Mouse (Mus musculus): ENCODE results near the gene Epha6. TPM values are rescaled to one million over a fixed set of nuclear protein-coding genes. Genes with fewer than 3 reads are reported as not detected.

Epha6 gene
- polyA plus RNA-seq, 1 experiment = not detected

- no peak overlapping the region for H3ac ChIP-seq (ENCODE audit: control insufficient read depth, insufficient read length, low read depth)
Measured at GRCm38 (mm10) chr16:59760875-59761274, 844.5 kb downstream of the Epha6 start.

GRCm38 (mm10) chr16:59750905-59751304 is 854.4 kb downstream of the Epha6 start:
- no peak for TF ChIP-seq MAX (IDR thresholded peaks at IDR 0.05)
- TF ChIP-seq CTCF (IDR thresholded peaks at IDR 0.05; ENCODE audit: control insufficient read depth, insufficient read depth, insufficient read length) = no peak
- TF ChIP-seq MYOD1 (IDR thresholded peaks at IDR 0.05; ENCODE audit: control insufficient read depth, insufficient read length, low read depth) = no peak
- no peak for TF ChIP-seq CEBPB (IDR thresholded peaks at IDR 0.05; ENCODE audit: low read depth)
- TF ChIP-seq MYOG (IDR thresholded peaks at IDR 0.05; ENCODE audit: control insufficient read depth, extremely low read depth, insufficient read length) = no peak
- TF ChIP-seq FOSL1 (IDR thresholded peaks at IDR 0.05; ENCODE audit: insufficient read depth, low read length, poor library complexity, severe bottlenecking) = no peak
- TF ChIP-seq USF1 (IDR thresholded peaks at IDR 0.05; ENCODE audit: low read depth) = no peak
- no peaks in the 10 kb centered on the region for H3K79me3 ChIP-seq (ENCODE audit: low read depth)
- H3K27me3 ChIP-seq (ENCODE audit: control insufficient read depth, insufficient read depth, insufficient read length) = no peaks in the 10 kb centered on the region
- no peaks in the 10 kb centered on the region for H3K36me3 ChIP-seq (ENCODE audit: control insufficient read depth, insufficient read depth)
- no peak overlapping the region for H3ac ChIP-seq (ENCODE audit: control insufficient read depth, insufficient read length, low read depth)
- H3K79me2 ChIP-seq (ENCODE audit: control insufficient read depth, insufficient read depth) = no peaks in the 10 kb centered on the region
- no peak overlapping the region for H3K4me3 ChIP-seq (ENCODE audit: insufficient read depth, poor library complexity, severe bottlenecking)

More at GRCm38 (mm10) chr16:59760875-59761274, 844.5 kb downstream of the Epha6 start:
- H3K79me3 ChIP-seq (ENCODE audit: low read depth) = no peaks in the 10 kb centered on the region
- H3K27me3 ChIP-seq (ENCODE audit: control insufficient read depth, insufficient read depth, insufficient read length) = no peaks in the 10 kb centered on the region
- H3K36me3 ChIP-seq (ENCODE audit: control insufficient read depth, insufficient read depth) = no peaks in the 10 kb centered on the region
- no peak overlapping the region for H3K4me3 ChIP-seq (ENCODE audit: insufficient read depth, poor library complexity, severe bottlenecking)
- H3K79me2 ChIP-seq (ENCODE audit: control insufficient read depth, insufficient read depth) = no peaks in the 10 kb centered on the region
- TF ChIP-seq CTCF (IDR thresholded peaks at IDR 0.05; ENCODE audit: control insufficient read depth, insufficient read depth, insufficient read length) = no peak
- TF ChIP-seq MYOG (IDR thresholded peaks at IDR 0.05; ENCODE audit: control insufficient read depth, extremely low read depth, insufficient read length) = no peak
- TF ChIP-seq USF1 (IDR thresholded peaks at IDR 0.05; ENCODE audit: low read depth) = no peak
- TF ChIP-seq CEBPB (IDR thresholded peaks at IDR 0.05; ENCODE audit: low read depth) = no peak
- no peak for TF ChIP-seq FOSL1 (IDR thresholded peaks at IDR 0.05; ENCODE audit: insufficient read depth, low read length, poor library complexity, severe bottlenecking)
- no peak for TF ChIP-seq MYOD1 (IDR thresholded peaks at IDR 0.05; ENCODE audit: control insufficient read depth, insufficient read length, low read depth)
- TF ChIP-seq MAX (IDR thresholded peaks at IDR 0.05) = no peak

- Histone ChIP-seq H3K4me3 (ENCODE audit: insufficient read depth, poor library complexity, severe bottlenecking) (no peak overlapping the region), H3ac (ENCODE audit: control insufficient read depth, insufficient read length, low read depth) (no peak overlapping the region), H3K79me2 (ENCODE audit: control insufficient read depth, insufficient read depth) (no peaks in the 10 kb centered on the region), H3K79me3 (ENCODE audit: low read depth) (no peaks in the 10 kb centered on the region), H3K27me3 (ENCODE audit: control insufficient read depth, insufficient read depth, insufficient read length) (no peaks in the 10 kb centered on the region), H3K36me3 (ENCODE audit: control insufficient read depth, insufficient read depth) (no peaks in the 10 kb centered on the region)
- TF ChIP-seq FOSL1 (IDR thresholded peaks at IDR 0.05; ENCODE audit: insufficient read depth, low read length, poor library complexity, severe bottlenecking) (no peak), MYOD1 (IDR thresholded peaks at IDR 0.05; ENCODE audit: control insufficient read depth, insufficient read length, low read depth) (no peak), CEBPB (IDR thresholded peaks at IDR 0.05; ENCODE audit: low read depth) (no peak), USF1 (IDR thresholded peaks at IDR 0.05; ENCODE audit: low read depth) (no peak), MAX (IDR thresholded peaks at IDR 0.05) (no peak), MYOG (IDR thresholded peaks at IDR 0.05; ENCODE audit: control insufficient read depth, extremely low read depth, insufficient read length) (no peak), CTCF (IDR thresholded peaks at IDR 0.05; ENCODE audit: control insufficient read depth, insufficient read depth, insufficient read length) (no peak)
Measured at GRCm38 (mm10) chr16:59743669-59744068, 861.7 kb downstream of the Epha6 start.

GRCm38 (mm10) chr16:59715524-59715923 is 889.8 kb downstream of the Epha6 start:
- no peaks in the 10 kb centered on the region for H3K27me3 ChIP-seq (ENCODE audit: control insufficient read depth, insufficient read depth, insufficient read length)
- no peak overlapping the region for H3K4me3 ChIP-seq (ENCODE audit: insufficient read depth, poor library complexity, severe bottlenecking)
- no peaks in the 10 kb centered on the region for H3K79me2 ChIP-seq (ENCODE audit: control insufficient read depth, insufficient read depth)
- H3K79me3 ChIP-seq (ENCODE audit: low read depth) = no peaks in the 10 kb centered on the region
- no peaks in the 10 kb centered on the region for H3K36me3 ChIP-seq (ENCODE audit: control insufficient read depth, insufficient read depth)
- TF ChIP-seq MYOG (IDR thresholded peaks at IDR 0.05; ENCODE audit: control insufficient read depth, extremely low read depth, insufficient read length) = no peak
- no peak for TF ChIP-seq USF1 (IDR thresholded peaks at IDR 0.05; ENCODE audit: low read depth)
- no peak for TF ChIP-seq FOSL1 (IDR thresholded peaks at IDR 0.05; ENCODE audit: insufficient read depth, low read length, poor library complexity, severe bottlenecking)
- TF ChIP-seq MAX (IDR thresholded peaks at IDR 0.05) = no peak
- no peak for TF ChIP-seq MYOD1 (IDR thresholded peaks at IDR 0.05; ENCODE audit: control insufficient read depth, insufficient read length, low read depth)
- TF ChIP-seq CEBPB (IDR thresholded peaks at IDR 0.05; ENCODE audit: low read depth) = no peak
- TF ChIP-seq CTCF (IDR thresholded peaks at IDR 0.05; ENCODE audit: control insufficient read depth, insufficient read depth, insufficient read length) = no peak
- no peak overlapping the region for H3ac ChIP-seq (ENCODE audit: control insufficient read depth, insufficient read length, low read depth)

- Histone ChIP-seq H3K27me3 (ENCODE audit: control insufficient read depth, insufficient read depth, insufficient read length) (no peaks in the 10 kb centered on the region), H3ac (ENCODE audit: control insufficient read depth, insufficient read length, low read depth) (no peak overlapping the region), H3K36me3 (ENCODE audit: control insufficient read depth, insufficient read depth) (no peaks in the 10 kb centered on the region), H3K79me2 (ENCODE audit: control insufficient read depth, insufficient read depth) (no peaks in the 10 kb centered on the region), H3K79me3 (ENCODE audit: low read depth) (no peaks in the 10 kb centered on the region), H3K4me3 (ENCODE audit: insufficient read depth, poor library complexity, severe bottlenecking) (no peak overlapping the region)
- TF ChIP-seq USF1 (IDR thresholded peaks at IDR 0.05; ENCODE audit: low read depth) (no peak), CTCF (IDR thresholded peaks at IDR 0.05; ENCODE audit: control insufficient read depth, insufficient read depth, insufficient read length) (no peak)
Measured at GRCm38 (mm10) chr16:59693230-59693629, 912.1 kb downstream of the Epha6 start.

GRCm38 (mm10) chr16:59689120-59689519 is 916.2 kb downstream of the Epha6 start:
- Histone ChIP-seq H3ac (ENCODE audit: control insufficient read depth, insufficient read length, low read depth) (no peak overlapping the region), H3K36me3 (ENCODE audit: control insufficient read depth, insufficient read depth) (no peaks in the 10 kb centered on the region), H3K79me2 (ENCODE audit: control insufficient read depth, insufficient read depth) (no peaks in the 10 kb centered on the region), H3K79me3 (ENCODE audit: low read depth) (no peaks in the 10 kb centered on the region), H3K4me3 (ENCODE audit: insufficient read depth, poor library complexity, severe bottlenecking) (no peak overlapping the region), H3K27me3 (ENCODE audit: control insufficient read depth, insufficient read depth, insufficient read length) (no peaks in the 10 kb centered on the region)
- TF ChIP-seq USF1 (IDR thresholded peaks at IDR 0.05; ENCODE audit: low read depth) (no peak), FOSL1 (IDR thresholded peaks at IDR 0.05; ENCODE audit: insufficient read depth, low read length, poor library complexity, severe bottlenecking) (no peak), MYOG (IDR thresholded peaks at IDR 0.05; ENCODE audit: control insufficient read depth, extremely low read depth, insufficient read length) (no peak), MYOD1 (IDR thresholded peaks at IDR 0.05; ENCODE audit: control insufficient read depth, insufficient read length, low read depth) (no peak), CTCF (IDR thresholded peaks at IDR 0.05; ENCODE audit: control insufficient read depth, insufficient read depth, insufficient read length) (no peak), CEBPB (IDR thresholded peaks at IDR 0.05; ENCODE audit: low read depth) (no peak), MAX (IDR thresholded peaks at IDR 0.05) (no peak)

Data from C2C12 (cell line).